Mouse (Mus musculus) MEL (cell line): ENCODE results near the gene H60c.

Source experiments
- CTCF ChIP-seq, 3 experiments: IDR thresholded peaks in 2 of 3; conservative IDR thresholded peaks in 1 of 3; 2 replicates each; pipeline ENCODE4 v1.5.1; 2011 to 2012; ENCODE audit warnings: low read length in 3 of 3, low read depth in 2 of 3, mild to moderate bottlenecking in 2 of 3, improper control_type of control experiment in 1 of 3, inconsistent platforms in 1 of 3, mixed read lengths in 1 of 3, moderate library complexity in 1 of 3; ENCODE audit not compliant: control insufficient read depth in 1 of 3, insufficient read depth in 1 of 3, poor library complexity in 1 of 3, severe bottlenecking in 1 of 3
- EP300 ChIP-seq, 2 experiments: IDR thresholded peaks; 2 replicates each; pipeline ENCODE4 v1.6.1; 2011; ENCODE audit warnings: improper control_type of control experiment in 2 of 2, low read length in 2 of 2, low read depth in 1 of 2, mild to moderate bottlenecking in 1 of 2
- MXI1 ChIP-seq: IDR thresholded peaks from 2 replicates; pipeline ENCODE4 v1.6.1; 2011; ENCODE audit warnings: mild to moderate bottlenecking, low read depth, low read length, improper control_type of control experiment
- POLR2A ChIP-seq, 2 experiments: IDR thresholded peaks; 2 replicates each; pipeline ENCODE4 v1.6.1; 2011 to 2012; ENCODE audit warnings: low read length in 2 of 2, mild to moderate bottlenecking in 2 of 2, control low read depth in 1 of 2, improper control_type of control experiment in 1 of 2, low read depth in 1 of 2, moderate library complexity in 1 of 2; ENCODE audit not compliant: control insufficient read depth in 1 of 2, insufficient read depth in 1 of 2, poor library complexity in 1 of 2
- TAL1 ChIP-seq: IDR thresholded peaks from 2 replicates; pipeline ENCODE4 v1.6.1; 2012; ENCODE audit warnings: mild to moderate bottlenecking, inconsistent platforms, low read length, moderate library complexity, mixed read lengths

- TF ChIP-seq EP300 (IDR thresholded peaks at IDR 0.05; ENCODE audit: low read depth in 1 of 2, low read length in 2 of 2) (no peak), CTCF (IDR thresholded peaks at IDR 0.05 in 2 of 3, conservative IDR thresholded peaks at IDR 0.05 in 1 of 3; ENCODE audit: control insufficient read depth in 1 of 3, insufficient read depth in 1 of 3, low read depth in 2 of 3, low read length in 3 of 3, poor library complexity in 1 of 3, severe bottlenecking in 1 of 3) (no peak), POLR2A (IDR thresholded peaks at IDR 0.05; ENCODE audit: control insufficient read depth in 1 of 2, insufficient read depth in 1 of 2, low read depth in 1 of 2, low read length in 2 of 2, poor library complexity in 1 of 2) (no peak), MXI1 (no peak), TAL1 (no peak)
These were observed 26.4 kb upstream of the H60c start for GRCm38 (mm10) chr10:3293969-3294368.
